Mouse (Mus musculus): ENCODE results near the gene Pdap1.

The Pdap1 gene

GRCm38 (mm10) chr5:145081866-145082613, 58.0 kb downstream of the Pdap1 start:
- no peak for DNase-seq (ENCODE audit: low spot score)
